Mouse (Mus musculus) heart, postnatal 0 days (tissue): ENCODE results near the gene Actr3. TPM values are rescaled to one million over a fixed set of nuclear protein-coding genes. Genes with fewer than 3 reads are reported as not detected.

ENCODE experiments used
- ATAC-seq: fragments of 200-750 bp; cut with Nextera tagmentation; 2 replicates; pipeline ENCODE4 v1.8.0; 2017; ENCODE audit warnings: low read depth, moderate number of reproducible peaks, moderate library complexity; ENCODE audit not compliant: insufficient read depth
- DNase-seq: peaks from one replicate; pipeline ENCODE4 v3.0.0-alpha.2; 2016; ENCODE audit warnings: low spot score
- H3K27ac ChIP-seq: fragments of 300-500 bp; sonication (generic); 2 replicates; pipeline ENCODE4 v1.5.1; 2014; ENCODE audit warnings: low read depth, mild to moderate bottlenecking
- H3K27me3 ChIP-seq: fragments of 300-500 bp; sonication (generic); 2 replicates; pipeline ENCODE4 v1.6.1; 2014; ENCODE audit warnings: low read length, mixed read lengths; ENCODE audit not compliant: control insufficient read depth, insufficient read depth
- H3K36me3 ChIP-seq: fragments of 300-500 bp; sonication (generic); replicated peaks from 2 replicates; pipeline ENCODE4 v1.6.1; 2014; ENCODE audit warnings: low read length, mixed read lengths; ENCODE audit not compliant: control insufficient read depth, insufficient read depth
- H3K4me1 ChIP-seq: fragments of 300-500 bp; sonication (generic); 2 replicates; pipeline ENCODE4 v1.6.1; 2014; ENCODE audit warnings: antibody characterized with exemption; ENCODE audit not compliant: control insufficient read depth, insufficient read depth
- H3K4me2 ChIP-seq: fragments of 300-500 bp; sonication (generic); 2 replicates; pipeline ENCODE4 v1.6.1; 2014; ENCODE audit warnings: low read depth, mild to moderate bottlenecking, low read length, moderate library complexity
- H3K4me3 ChIP-seq: fragments of 300-500 bp; sonication (generic); 2 replicates; pipeline ENCODE4 v1.5.1; 2014; ENCODE audit warnings: low read depth, low read length
- H3K9ac ChIP-seq: fragments of 300-500 bp; sonication (generic); replicated peaks from 2 replicates; pipeline ENCODE4 v1.6.1; 2014; ENCODE audit warnings: low read depth, low read length, mixed read lengths
- H3K9me3 ChIP-seq: fragments of 300-500 bp; sonication (generic); replicated peaks from 2 replicates; pipeline ENCODE4 v1.6.1; 2016; ENCODE audit warnings: low read length; ENCODE audit not compliant: control insufficient read depth
- CTCF ChIP-seq: IDR thresholded peaks from 2 replicates; pipeline ENCODE4 v1.5.1; 2016; ENCODE audit warnings: antibody characterized with exemption, control low read depth, low read depth
- EP300 ChIP-seq: IDR thresholded peaks from 2 replicates; pipeline ENCODE4 v1.6.1; 2016; ENCODE audit warnings: antibody characterized with exemption, low read depth
- WGBS: fragments of 180-500 bp; shearing (Covaris S2); extraction: QIAGEN DNeasy Blood & Tissue Kit; methylation state at CpG from one replicate; pipeline ENCODE4 v1.1.7; 2014; 5-methylcytosine and 5-hydroxymethylcytosine counted together
- polyA plus RNA-seq: library from polyadenylated mRNA; unstranded; fragments of >200 nt; fragmentation: Nextera tagmentation; extraction: Ambion mirVana; gene quantifications from 2 replicates; pipeline ENCODE4 v1.2.1, GENCODE M21; 2015
- total RNA-seq: library from RNA; depleted of rRNA; stranded (reverse); fragments of >200 nt; gene quantifications from 2 replicates; pipeline ENCODE4 v1.2.3, GENCODE M21; 2014; ENCODE audit warnings: low replicate concordance

The Actr3 gene
- total and polyA plus RNA-seq, 2 experiments from 2014 or later, result 208 to 287 TPM

GRCm38 (mm10) chr1:125447926-125448325 is 12.4 kb upstream of the Actr3 start:
- no peaks in the 10 kb centered on the region for H3K4me1 ChIP-seq
- TF ChIP-seq EP300 (no peak), CTCF (no peak)
- H3K36me3 ChIP-seq, result no peaks in the 10 kb centered on the region
- no peak for ATAC-seq
- H3K4me3 ChIP-seq, result no peak overlapping the region
- no peaks in the 10 kb centered on the region for H3K27me3 ChIP-seq
- no peaks in the 10 kb centered on the region for H3K9me3 ChIP-seq
- H3K27ac ChIP-seq, result no peak overlapping the region
- DNase-seq, result no peak
- H3K9ac ChIP-seq, result no peak overlapping the region
- H3K4me2 ChIP-seq, result no peak overlapping the region

- TF ChIP-seq CTCF, result no peak
- TF ChIP-seq EP300, result no peak
- Histone ChIP-seq H3K9me3 (no peaks in the 10 kb centered on the region), H3K27me3 (no peaks in the 10 kb centered on the region), H3K4me1 (peaks cover under 1% of the 10 kb centered on the region; the same call in 1 of the 2 replicates), H3K4me3 (no peak overlapping the region), H3K9ac (no peak overlapping the region), H3K27ac (no peak overlapping the region), H3K4me2 (0 out of 2 replicates have a peak overlapping the region, but pooled peaks have one; percentile 2), H3K36me3 (no peaks in the 10 kb centered on the region)
- ATAC-seq, result no peak
- no peak for DNase-seq
- WGBS, result 65% methylated on average over 7 of the region's 7 CpGs
Observed at GRCm38 (mm10) chr1:125441679-125442078, 6.2 kb upstream of the Actr3 start.

- Histone ChIP-seq H3K27me3 (no peaks in the 10 kb centered on the region), H3K9ac (no peak overlapping the region), H3K27ac (no peak overlapping the region), H3K4me2 (0 out of 2 replicates have a peak overlapping the region, but pooled peaks have one; percentile 2), H3K36me3 (no peaks in the 10 kb centered on the region), H3K4me1 (peaks cover 5% of the 10 kb centered on the region), H3K9me3 (no peaks in the 10 kb centered on the region), H3K4me3 (no peak overlapping the region)
- no peak for ATAC-seq
- WGBS, result 76% methylated on average over 6 of the region's 6 CpGs
- DNase-seq, result no peak
- TF ChIP-seq EP300, result no peak
- TF ChIP-seq CTCF, result no peak
Observed at GRCm38 (mm10) chr1:125441251-125441650, 5.7 kb upstream of the Actr3 start.

GRCm38 (mm10) chr1:125439556-125439955 is 4.0 kb upstream of the Actr3 start:
- H3K4me2 ChIP-seq, result no peak overlapping the region
- no peak overlapping the region for H3K27ac ChIP-seq
- H3K36me3 ChIP-seq, result no peaks in the 10 kb centered on the region
- no peaks in the 10 kb centered on the region for H3K27me3 ChIP-seq
- no peak for ATAC-seq
- TF ChIP-seq CTCF (no peak), EP300 (no peak)
- no peak overlapping the region for H3K9ac ChIP-seq
- WGBS, result 87% methylated on average over 3 of the region's 3 CpGs
- no peak overlapping the region for H3K4me3 ChIP-seq
- H3K4me1 ChIP-seq, result peaks cover 9% of the 10 kb centered on the region
- no peaks in the 10 kb centered on the region for H3K9me3 ChIP-seq
- no peak for DNase-seq

GRCm38 (mm10) chr1:125438826-125439225 is 3.3 kb upstream of the Actr3 start:
- H3K27me3 ChIP-seq, result no peaks in the 10 kb centered on the region
- ATAC-seq (no peak), DNase-seq (no peak)
- no peaks in the 10 kb centered on the region for H3K9me3 ChIP-seq
- no peak overlapping the region for H3K4me3 ChIP-seq
- H3K27ac ChIP-seq, result no peak overlapping the region
- H3K4me2 ChIP-seq, result no peak overlapping the region
- no peak overlapping the region for H3K9ac ChIP-seq
- TF ChIP-seq EP300, result no peak
- H3K4me1 ChIP-seq, result peaks cover 9% of the 10 kb centered on the region
- no peaks in the 10 kb centered on the region for H3K36me3 ChIP-seq
- WGBS, result 72% methylated on average over 2 of the region's 2 CpGs

- no peak for TF ChIP-seq CTCF
- TF ChIP-seq EP300, result no peak
- no peak overlapping the region for H3K4me2 ChIP-seq
- peaks cover 13% of the 10 kb centered on the region for H3K4me1 ChIP-seq
- no peak overlapping the region for H3K27ac ChIP-seq
- DNase-seq, result no peak
- H3K36me3 ChIP-seq, result no peaks in the 10 kb centered on the region
- no peak for ATAC-seq
- no peak overlapping the region for H3K4me3 ChIP-seq
- no peak overlapping the region for H3K9ac ChIP-seq
- H3K27me3 ChIP-seq, result no peaks in the 10 kb centered on the region
- WGBS, result 31% methylated on average over 3 of the region's 3 CpGs
- no peaks in the 10 kb centered on the region for H3K9me3 ChIP-seq
Observed at GRCm38 (mm10) chr1:125437927-125438326, 2.4 kb upstream of the Actr3 start.
